Mouse (Mus musculus) spleen, postnatal 10 days (tissue): ENCODE results near the gene Dnah7a.
"Not testable (repeated sequence)": the region's sequence is repeated elsewhere in the genome, so short reads cannot be mapped to it uniquely, and the experiment has no call there.

Experiments
- DNase-seq, 2 experiments: peaks; one replicate each; pipeline ENCODE4 v3.0.0; 2021 to 2022; ENCODE audit warnings: low spot score in 2 of 2

Gene Dnah7a

DNA sequence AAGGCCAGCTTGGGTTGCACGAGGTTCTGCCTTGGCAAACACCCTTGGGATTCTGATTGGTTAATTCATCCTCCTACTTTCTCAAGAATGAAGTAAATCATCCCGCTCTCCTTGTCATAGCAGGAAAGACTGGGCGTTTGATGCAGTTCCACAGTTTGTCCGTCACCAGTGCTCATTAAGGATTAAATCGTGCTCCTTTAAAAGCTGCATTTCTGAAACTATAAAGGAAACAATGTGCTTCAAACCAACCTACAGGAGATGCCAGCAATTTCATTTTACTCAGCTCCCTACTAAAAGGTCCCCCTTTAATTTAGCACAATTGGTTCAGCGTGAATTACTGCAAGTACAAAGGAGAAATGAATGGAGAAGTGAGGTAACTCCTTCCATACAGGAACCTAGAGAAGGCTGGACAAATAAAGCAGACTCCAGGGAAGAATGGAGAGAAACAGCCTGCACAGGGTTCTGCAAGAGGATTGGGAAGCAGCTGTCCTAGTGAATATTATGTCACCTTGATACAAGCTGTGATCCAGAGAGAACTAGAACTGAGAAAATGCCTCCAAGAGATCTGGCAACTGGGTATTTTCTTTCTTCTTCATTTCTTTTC is 322.4 kb downstream of the Dnah7a start:
- DNase-seq: no peak

DNA sequence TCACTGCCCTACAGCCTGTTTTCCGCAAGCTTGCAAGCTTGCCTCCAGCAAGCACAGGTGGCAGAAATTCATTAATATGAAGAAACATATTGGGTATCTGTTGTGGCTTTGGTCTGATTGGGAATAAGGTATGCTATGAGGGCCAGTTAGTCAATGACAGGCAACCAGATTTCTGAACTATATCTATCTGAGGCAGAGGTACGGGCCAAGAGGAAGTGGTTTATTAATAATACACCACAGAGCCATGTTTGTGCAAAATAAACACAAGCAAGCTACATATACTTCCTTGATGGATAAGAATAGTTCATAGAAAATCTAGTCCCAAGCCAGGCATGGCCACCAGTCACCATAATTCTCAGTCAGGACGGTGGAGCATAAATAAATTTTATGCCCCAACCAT is 328.9 kb downstream of the Dnah7a start:
- DNase-seq: no peak

DNA sequence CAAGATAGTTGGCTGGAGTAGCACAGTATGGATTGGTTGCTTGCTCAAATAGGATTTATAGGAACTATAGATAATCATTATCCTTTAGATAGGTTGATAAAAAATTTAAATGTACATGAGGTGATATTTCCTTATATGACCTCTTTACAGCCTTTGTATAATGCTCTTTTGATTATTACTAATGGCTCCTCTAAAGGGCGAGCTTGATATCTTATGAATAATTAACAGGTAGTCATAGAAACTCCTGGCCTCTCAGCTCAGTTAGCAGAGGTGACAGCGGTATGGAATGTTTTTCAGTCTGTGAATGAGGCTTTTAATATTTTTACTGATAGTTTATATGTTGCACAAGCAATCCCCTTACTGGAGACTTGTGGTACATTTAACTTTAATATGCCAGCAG is 330.6 kb downstream of the Dnah7a start:
- DNase-seq: not testable (repeated sequence)

DNA sequence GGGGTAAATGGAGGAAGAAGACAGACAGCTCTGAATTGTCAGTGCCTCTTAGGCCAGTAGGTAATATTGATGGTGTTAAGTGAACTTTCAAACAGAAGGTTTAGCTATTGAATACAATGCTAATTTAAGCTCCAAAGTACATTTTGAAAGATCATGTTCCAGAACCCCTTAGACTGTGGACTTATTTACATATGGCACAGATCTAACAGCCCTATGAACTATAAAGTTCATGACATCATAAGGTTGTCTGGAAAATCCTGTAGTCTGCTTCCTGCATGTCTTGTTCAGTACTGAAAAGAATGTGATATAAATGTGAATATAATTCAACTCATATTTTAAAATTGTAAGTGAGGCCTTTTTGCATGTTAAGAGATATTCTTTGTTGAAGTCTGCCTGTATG is 347.6 kb downstream of the Dnah7a start:
- DNase-seq: no peak

DNA sequence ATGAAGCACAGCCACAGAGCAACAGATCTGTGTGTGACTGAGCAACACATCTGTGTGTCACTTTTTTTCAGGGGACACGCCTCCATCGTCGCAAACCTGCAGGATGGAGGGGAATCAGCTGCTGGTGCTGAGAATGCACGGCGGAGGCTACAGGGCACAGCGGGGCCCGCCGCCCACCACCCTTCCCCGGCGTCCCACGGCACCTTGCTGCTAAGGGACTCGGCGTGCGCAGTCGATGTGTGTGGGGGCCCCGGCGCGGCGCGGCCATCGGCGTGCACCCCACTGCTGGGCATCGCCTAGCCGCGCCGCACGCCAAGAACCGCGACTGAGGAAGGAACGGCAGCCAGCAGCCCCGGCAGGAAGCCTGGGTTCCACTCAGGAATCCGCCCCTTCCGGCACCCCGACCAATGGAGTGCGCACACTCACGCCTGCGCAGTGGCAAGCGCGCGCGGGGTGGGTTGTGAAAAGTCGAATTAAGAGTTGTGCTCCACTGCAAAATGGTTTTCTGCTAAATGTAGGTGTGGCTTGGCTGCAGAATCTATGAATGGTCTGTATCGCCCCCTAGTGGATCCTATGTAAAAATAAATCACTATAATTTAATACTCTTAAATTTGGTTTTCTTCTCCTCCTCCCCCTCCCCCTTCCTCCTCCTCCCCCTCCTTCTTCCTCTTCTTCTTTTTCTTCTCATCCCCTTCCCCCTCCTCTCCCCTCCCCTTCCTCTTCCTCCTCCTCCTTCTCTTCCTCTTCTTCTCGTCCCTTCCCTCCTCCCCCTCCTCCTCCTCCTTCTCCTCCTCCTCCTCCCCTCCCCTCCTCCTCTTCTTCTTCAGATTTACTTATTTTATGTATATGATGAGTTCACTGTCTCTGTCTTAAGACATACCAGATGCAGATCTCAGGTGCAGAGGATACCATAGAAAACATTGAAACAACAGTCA is 354.0 kb downstream of the Dnah7a start, which contains the start of the genes Asdurf, Gm28551 and Asnsd1:
Asdurf (minus strand) TSS at position 293 of the 935 bp plus-strand sequence.
Gm28551 (minus strand) TSS at position 341 of the 935 bp plus-strand sequence.
Asnsd1 (minus strand) TSS at position 426 of the 935 bp plus-strand sequence.
- DNase-seq: peak; percentile 96
